Mouse (Mus musculus): ENCODE data around the gene Ppp1r8. TPM values are rescaled to one million over a fixed set of nuclear protein-coding genes. Genes with fewer than 3 reads are reported as not detected.

The Ppp1r8 gene
- polyA plus RNA-seq (2014; fragmentation: Illumina TruSeq; extraction: RNeasy Lipid Tissue Mini Kit (QIAGEN cat#74804); ENCODE audit: insufficient read depth, low read depth, low replicate concordance), result 31.3 TPM

DNA sequence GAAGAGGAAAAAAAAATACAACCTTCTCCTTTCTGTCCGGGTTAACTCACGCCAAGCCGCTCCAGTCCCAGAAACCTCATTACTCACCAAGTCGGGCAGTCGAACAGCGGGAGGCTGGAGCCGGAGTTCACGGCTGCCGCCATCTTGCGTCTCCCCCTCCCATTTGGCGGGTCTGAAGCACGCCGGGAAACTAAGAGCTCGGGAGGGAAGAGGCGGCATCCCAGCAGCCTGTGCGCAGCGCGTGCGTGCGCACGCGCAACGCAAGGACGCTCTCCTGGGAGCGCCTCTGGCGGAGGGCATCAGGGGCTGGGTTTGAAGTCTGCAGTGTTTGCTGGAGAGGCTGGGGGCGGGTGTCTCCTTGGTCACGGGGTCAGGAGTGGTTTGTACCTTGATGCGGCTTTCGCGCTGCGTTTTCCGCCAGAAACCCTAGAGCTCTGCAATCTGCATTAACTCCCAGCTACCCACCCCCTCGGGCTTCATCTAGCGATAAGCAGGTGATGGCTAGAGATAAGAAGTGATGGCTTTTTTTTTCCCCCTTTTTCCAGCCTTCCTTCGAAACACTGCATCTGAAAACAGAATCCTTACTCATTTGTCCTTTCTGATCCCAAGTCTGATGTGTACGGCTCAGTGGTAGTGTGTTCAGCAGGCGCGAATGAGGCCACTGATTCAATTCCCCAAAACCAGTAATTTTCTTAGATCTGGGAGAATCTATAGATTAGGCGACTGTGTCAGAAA, at the start of gene Ppp1r8:
Gene Ppp1r8 (minus strand): TSS at position 200 of the 735 bp plus-strand sequence.

DNA sequence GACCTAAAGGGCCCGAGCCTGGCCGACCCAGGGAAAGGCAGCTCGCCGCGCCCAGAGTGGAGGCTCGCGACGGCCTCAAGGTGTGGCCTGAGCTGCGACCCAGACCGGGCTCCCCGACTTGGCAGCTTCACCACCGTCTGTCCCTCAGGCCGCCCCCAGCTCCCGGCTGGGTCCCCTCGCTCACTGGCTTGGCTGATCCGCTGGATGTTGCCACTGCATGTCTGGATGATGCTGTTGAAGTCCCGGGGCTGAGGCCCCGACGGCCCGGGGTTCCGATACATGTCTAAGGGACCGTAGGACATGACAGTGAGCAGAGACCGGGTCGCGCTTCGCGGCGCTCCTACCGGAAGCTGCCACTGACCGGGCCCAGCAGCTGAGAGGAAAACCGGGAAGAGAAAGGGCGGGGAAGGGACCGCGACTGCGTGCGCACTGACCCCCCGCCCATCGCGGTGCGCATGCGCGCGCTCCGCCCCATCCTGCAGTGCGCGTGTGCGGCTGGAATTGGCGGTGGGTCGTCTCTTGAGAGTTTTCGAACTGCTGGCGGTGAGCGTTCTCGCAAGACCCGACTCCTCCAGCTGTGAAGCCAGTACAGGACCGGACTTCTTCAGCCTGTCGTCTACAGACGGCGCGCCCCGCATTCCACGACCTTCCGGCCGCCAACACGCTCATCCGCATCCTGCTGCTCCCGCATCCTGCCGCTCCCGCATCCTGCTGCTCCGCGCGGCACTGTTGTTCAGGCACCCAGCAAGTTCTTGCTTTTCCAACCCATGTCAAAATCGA, 41.3 kb upstream of the Ppp1r8 start, which contains the start of gene Stx12:
Gene Stx12 (minus strand): TSS at position 446 of the 780 bp plus-strand sequence.

DNA sequence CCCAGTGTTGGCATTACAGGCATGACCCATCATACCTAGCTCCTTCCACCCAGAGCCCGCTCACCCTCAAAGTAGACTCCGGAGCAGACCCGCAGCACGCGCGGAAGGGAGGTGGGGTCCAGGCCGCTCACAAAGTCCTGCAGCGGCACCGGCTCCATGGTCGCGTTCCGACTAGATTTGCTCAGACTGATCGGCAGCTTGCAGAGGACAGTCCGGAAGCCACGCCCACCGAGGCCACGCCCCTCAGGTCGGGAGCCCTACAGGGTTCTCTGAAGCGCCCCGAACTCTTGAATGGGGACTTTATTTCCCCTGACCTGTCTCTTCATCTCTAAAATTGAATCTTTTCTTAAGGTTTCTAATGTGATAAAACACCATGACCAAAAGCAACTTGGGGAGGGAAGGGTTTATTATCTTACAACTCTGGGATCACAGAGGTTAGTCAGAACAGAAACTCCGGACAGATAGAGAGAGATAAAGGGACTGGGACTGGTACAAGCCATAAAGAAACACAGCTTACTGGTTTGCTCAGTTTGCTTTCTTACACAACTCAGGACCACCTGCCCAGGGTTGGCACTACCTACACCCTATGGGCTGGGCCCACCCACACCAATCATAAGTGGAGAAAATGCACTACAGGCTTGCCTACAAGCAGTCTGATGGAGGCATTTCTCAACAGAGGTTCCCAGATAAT, 46.6 kb downstream of the Ppp1r8 start, which contains the start of gene Themis2:
Gene Themis2 (minus strand): TSS at position 192 of the 691 bp plus-strand sequence.

Other genes starting within 250 kb of the Ppp1r8 start
- 8.0 TPM for gene Eya3, start 204.2 kb downstream of the Ppp1r8 start, polyA plus RNA-seq (2014; fragmentation: Illumina TruSeq; extraction: RNeasy Lipid Tissue Mini Kit (QIAGEN cat#74804); ENCODE audit: insufficient read depth, low read depth, low replicate concordance)
- gene Xkr8, start 110.6 kb downstream of the Ppp1r8 start, polyA plus RNA-seq (2014; fragmentation: Illumina TruSeq; extraction: RNeasy Lipid Tissue Mini Kit (QIAGEN cat#74804); ENCODE audit: insufficient read depth, low read depth, low replicate concordance), result 3.1 TPM
- gene Smpdl3b, start 85.9 kb downstream of the Ppp1r8 start, polyA plus RNA-seq (2014; fragmentation: Illumina TruSeq; extraction: RNeasy Lipid Tissue Mini Kit (QIAGEN cat#74804); ENCODE audit: insufficient read depth, low read depth, low replicate concordance), result 2.6 TPM
- gene Rpa2, start 74.8 kb downstream of the Ppp1r8 start, polyA plus RNA-seq (2014; fragmentation: Illumina TruSeq; extraction: RNeasy Lipid Tissue Mini Kit (QIAGEN cat#74804); ENCODE audit: insufficient read depth, low read depth, low replicate concordance), result 12.4 TPM
- 7.6 TPM for gene Themis2, start 46.8 kb downstream of the Ppp1r8 start, polyA plus RNA-seq (2014; fragmentation: Illumina TruSeq; extraction: RNeasy Lipid Tissue Mini Kit (QIAGEN cat#74804); ENCODE audit: insufficient read depth, low read depth, low replicate concordance)
- 56.9 TPM for gene Stx12, start 41.3 kb upstream of the Ppp1r8 start, polyA plus RNA-seq (2014; fragmentation: Illumina TruSeq; extraction: RNeasy Lipid Tissue Mini Kit (QIAGEN cat#74804); ENCODE audit: insufficient read depth, low read depth, low replicate concordance)
- 25.8 TPM for gene Fam76a, start 79.4 kb upstream of the Ppp1r8 start, polyA plus RNA-seq (2014; fragmentation: Illumina TruSeq; extraction: RNeasy Lipid Tissue Mini Kit (QIAGEN cat#74804); ENCODE audit: insufficient read depth, low read depth, low replicate concordance)
- gene Fgr, start 130.9 kb upstream of the Ppp1r8 start, polyA plus RNA-seq (2014; fragmentation: Illumina TruSeq; extraction: RNeasy Lipid Tissue Mini Kit (QIAGEN cat#74804); ENCODE audit: insufficient read depth, low read depth, low replicate concordance), result 8.3 TPM
- gene Ahdc1, start 168.1 kb upstream of the Ppp1r8 start, polyA plus RNA-seq (2014; fragmentation: Illumina TruSeq; extraction: RNeasy Lipid Tissue Mini Kit (QIAGEN cat#74804); ENCODE audit: insufficient read depth, low read depth, low replicate concordance), result 4.2 TPM

All from lung, adult 10 weeks (tissue).